In the genomic region with DNA sequence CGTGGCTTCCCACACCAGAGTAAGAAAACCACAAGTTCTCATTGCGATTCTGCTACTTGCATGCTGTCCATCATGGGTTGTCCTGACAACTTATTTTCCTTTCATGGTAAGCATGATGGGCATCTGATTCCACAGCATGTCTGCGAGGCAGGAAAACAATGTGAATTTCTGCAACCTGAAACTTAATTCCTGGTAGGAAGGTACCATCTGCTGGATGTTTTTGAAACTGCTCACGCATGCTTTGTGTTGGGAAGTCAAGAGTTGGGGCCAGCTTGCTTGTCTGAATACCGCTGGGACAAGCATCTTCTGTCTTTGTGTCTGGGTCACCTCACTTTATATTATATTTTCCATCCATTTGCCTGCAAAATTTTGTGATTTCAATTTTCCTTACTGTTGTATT, we compare ENCODE assay signal across 11 mouse cellular contexts.
DNase-seq lines count a peak whose midpoint lies in the region; ATAC-seq and TF ChIP-seq lines count a peak whose summit lies in the region.
"Had no signal": no experiment of that assay in that cellular context is flagged by ENCODE, and none has a peak within 500 bp of the region (broad histone marks: within the 10 kb centered on the region; RNA-seq: fewer than 3 reads in every experiment).

No protein-coding gene starts in this region.

- WGBS in intestine, postnatal 0 days = 74% methylated on average over 5 of the region's 5 CpGs
- 72% methylated on average over 5 of the region's 5 CpGs for WGBS in intestine, embryonic 16.5 days
- 63% methylated on average over 5 of the region's 5 CpGs for WGBS in liver, embryonic 11.5 days
- 55% methylated on average over 5 of the region's 5 CpGs for WGBS in liver, postnatal 0 days (ENCODE audit: insufficient replicate concordance)

- no peak overlapping the region for H3K4me3 ChIP-seq in intestine, postnatal 0 days (ENCODE audit: low read depth, low read length)
- no peak overlapping the region for H3K4me3 ChIP-seq in intestine, embryonic 16.5 days (ENCODE audit: low read length)
- no peak overlapping the region for H3K4me3 ChIP-seq in liver, embryonic 11.5 days (ENCODE audit: low read depth, low read length)
- H3K4me3 ChIP-seq in liver, postnatal 0 days (ENCODE audit: low read depth, low read length) = no peak overlapping the region
- H3K4me3 ChIP-seq: myocyte had no signal

- H3K4me1 ChIP-seq in intestine, postnatal 0 days (replicated peaks; ENCODE audit: control insufficient read depth, insufficient read depth, low read length) = no peaks in the 10 kb centered on the region
- no peaks in the 10 kb centered on the region for H3K4me1 ChIP-seq in intestine, embryonic 16.5 days (ENCODE audit: control insufficient read depth, insufficient read depth, low read length)
- H3K4me1 ChIP-seq in liver, embryonic 11.5 days (replicated peaks; ENCODE audit: control insufficient read depth, insufficient read depth, low read length) = no peaks in the 10 kb centered on the region
- H3K4me1 ChIP-seq in liver, postnatal 0 days (ENCODE audit: insufficient read depth) = no peaks in the 10 kb centered on the region

- TF ChIP-seq EP300 in liver, postnatal 0 days (IDR thresholded peaks at IDR 0.05; ENCODE audit: low read depth) = no peak

- peak; percentile 30 for DNase-seq in testis, postnatal 10 days (ENCODE audit: low spot score)
- no peak for DNase-seq in testis, postnatal 14 days (ENCODE audit: low spot score)
- peak; percentile 57 to 64 for DNase-seq in left cerebral cortex, postnatal 14 days (ENCODE audit: low spot score in 2 of 2)
- no peak for DNase-seq in liver, embryonic 11.5 days (ENCODE audit: low spot score)
- DNase-seq in liver, postnatal 0 days = no peak
- DNase-seq in adrenal gland, postnatal 10 days = no peak
- DNase-seq: heart, postnatal 10 days had no signal

- ATAC-seq in intestine, postnatal 0 days = no peak
- no peak for ATAC-seq in intestine, embryonic 16.5 days
- ATAC-seq in liver, embryonic 11.5 days (replicated peaks; ENCODE audit: low FRiP score) = no peak
- no peak for ATAC-seq in liver, postnatal 0 days

- TF ChIP-seq CTCF in intestine, postnatal 0 days (IDR thresholded peaks at IDR 0.05; ENCODE audit: low read depth) = peak; percentile 50
- TF ChIP-seq CTCF in liver, postnatal 0 days (IDR thresholded peaks at IDR 0.05; ENCODE audit: low read depth) = no peak

- intact Hi-C loops in left cerebral cortex, postnatal 14 days (cut with DNase I) = loop anchor here (5.0 kb wide), 1 partner anchor 656 kb away; no protein-coding TSS in a partner anchor

- no peak overlapping the region for H3K9ac ChIP-seq in intestine, postnatal 0 days (ENCODE audit: low read depth, low read length)
- H3K9ac ChIP-seq in intestine, embryonic 16.5 days (ENCODE audit: low read depth, low read length) = no peak overlapping the region
- no peak overlapping the region for H3K9ac ChIP-seq in liver, embryonic 11.5 days (ENCODE audit: low read depth, low read length)
- no peak overlapping the region for H3K9ac ChIP-seq in liver, postnatal 0 days (replicated peaks)
- H3K9ac ChIP-seq: liver, embryonic 14.5 days had no signal

- no peak overlapping the region for H3K27ac ChIP-seq in intestine, postnatal 0 days (ENCODE audit: low read depth, low read length)
- H3K27ac ChIP-seq in intestine, embryonic 16.5 days (ENCODE audit: low read length) = no peak overlapping the region
- no peak overlapping the region for H3K27ac ChIP-seq in liver, embryonic 11.5 days (ENCODE audit: low read depth, low read length)
- H3K27ac ChIP-seq in liver, postnatal 0 days (ENCODE audit: low read depth) = no peak overlapping the region
- H3K27ac ChIP-seq: liver, embryonic 14.5 days had no signal

- no peaks in the 10 kb centered on the region for H3K9me3 ChIP-seq in intestine, postnatal 0 days (ENCODE audit: control insufficient read depth)
- H3K9me3 ChIP-seq in intestine, embryonic 16.5 days (ENCODE audit: control insufficient read depth, low read length) = no peaks in the 10 kb centered on the region
- no peaks in the 10 kb centered on the region for H3K9me3 ChIP-seq in liver, embryonic 11.5 days (ENCODE audit: control insufficient read depth, low read length)
- H3K9me3 ChIP-seq in liver, postnatal 0 days (ENCODE audit: low read length) = no peaks in the 10 kb centered on the region

- H3K27me3 ChIP-seq in intestine, postnatal 0 days (replicated peaks; ENCODE audit: control insufficient read depth, insufficient read depth, low read length) = no peaks in the 10 kb centered on the region
- H3K27me3 ChIP-seq in intestine, embryonic 16.5 days (replicated peaks; ENCODE audit: control insufficient read depth, insufficient read depth, low read length) = no peaks in the 10 kb centered on the region
- H3K27me3 ChIP-seq in liver, embryonic 11.5 days (replicated peaks; ENCODE audit: control insufficient read depth, insufficient read depth, low read length) = no peaks in the 10 kb centered on the region
- H3K27me3 ChIP-seq in liver, postnatal 0 days (ENCODE audit: insufficient read depth, low read length) = no peaks in the 10 kb centered on the region

- no peak overlapping the region for H3K4me2 ChIP-seq in intestine, postnatal 0 days (replicated peaks; ENCODE audit: low read depth)
- no peak overlapping the region for H3K4me2 ChIP-seq in intestine, embryonic 16.5 days (ENCODE audit: low read depth, low read length)
- no peak overlapping the region for H3K4me2 ChIP-seq in liver, embryonic 11.5 days
- no peak overlapping the region for H3K4me2 ChIP-seq in liver, postnatal 0 days (ENCODE audit: low read depth, low read length)

- H3K36me3 ChIP-seq in intestine, postnatal 0 days (ENCODE audit: control insufficient read depth, insufficient read depth) = no peaks in the 10 kb centered on the region
- H3K36me3 ChIP-seq in intestine, embryonic 16.5 days (ENCODE audit: control insufficient read depth, insufficient read depth, low read length) = no peaks in the 10 kb centered on the region
- no peaks in the 10 kb centered on the region for H3K36me3 ChIP-seq in liver, embryonic 11.5 days (ENCODE audit: control insufficient read depth, insufficient read depth, low read length)
- no peaks in the 10 kb centered on the region for H3K36me3 ChIP-seq in liver, postnatal 0 days (replicated peaks; ENCODE audit: insufficient read depth, low read length)

Comparison
In these comparisons a context has a peak if more than half of its experiments do, and no peak if none do; other contexts are left out.
1. DNase-seq: peak in testis, postnatal 10 days (single experiment) and left cerebral cortex, postnatal 14 days (2 of 2); none in testis, postnatal 14 days (single experiment), liver, embryonic 11.5 days (single experiment), liver, postnatal 0 days (single experiment) and adrenal gland, postnatal 10 days (single experiment).